Mouse (Mus musculus): ENCODE data around the gene Dnm2.

DNA sequence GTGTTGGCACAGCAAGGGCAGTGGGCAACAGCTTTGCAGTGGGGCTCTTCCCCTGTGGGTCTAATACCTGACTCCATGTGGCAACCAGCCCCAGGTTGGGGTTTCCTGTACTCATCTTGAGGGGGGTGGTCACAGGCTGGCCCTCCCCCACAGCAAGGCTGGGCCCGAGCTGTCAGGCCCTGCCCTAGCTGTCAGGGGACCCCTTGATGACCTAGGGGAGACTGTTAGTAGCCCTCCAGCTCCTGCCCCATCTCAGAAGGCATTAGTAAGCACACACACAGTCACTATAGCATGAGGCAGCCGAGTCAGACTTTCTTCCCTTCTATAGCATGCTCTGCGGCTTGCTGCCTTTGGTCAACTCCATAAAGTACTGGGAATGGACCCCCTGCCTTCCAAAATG lies 29.0 kb upstream of the Dnm2 start:
- TF ChIP-seq CTCF (IDR thresholded peaks at IDR 0.05; ENCODE audit: low read depth, low read length) (no peak), POLR2A (IDR thresholded peaks at IDR 0.05; ENCODE audit: borderline replicate concordance, low read depth, low read length) (no peak)
